Mouse (Mus musculus): ENCODE results near the gene Dscam. TPM values are rescaled to one million over a fixed set of nuclear protein-coding genes. Genes with fewer than 3 reads are reported as not detected.

The Dscam gene
- polyA plus RNA-seq, 1 experiment: 32.8 TPM

DNA sequence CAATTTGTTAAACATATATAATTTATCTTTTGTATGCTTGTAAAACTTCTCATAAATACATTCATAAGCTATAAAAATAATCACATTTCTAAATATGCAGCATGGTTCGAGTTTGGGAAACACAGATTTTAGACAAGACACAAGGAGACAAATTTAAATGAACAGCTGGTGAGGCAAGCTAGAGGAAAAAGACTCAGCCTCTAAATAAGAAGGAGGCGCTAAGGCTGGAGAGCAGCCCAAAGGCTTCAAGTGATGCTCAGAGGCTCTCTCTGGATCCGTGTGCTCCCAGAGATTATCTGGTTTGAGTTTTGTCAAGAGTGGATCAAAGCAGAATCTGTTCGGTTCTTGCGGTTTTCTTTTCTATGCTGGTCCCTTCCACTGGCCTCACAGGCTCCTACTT is 594.7 kb downstream of the Dscam start:
- no peak for DNase-seq (ENCODE audit: low read depth)
- TF ChIP-seq POLR2A (IDR thresholded peaks at IDR 0.05; ENCODE audit: borderline replicate concordance, extremely low read depth, insufficient read depth, insufficient read length, poor library complexity, severe bottlenecking): no peak
- no peak for TF ChIP-seq CTCF (IDR thresholded peaks at IDR 0.05; ENCODE audit: borderline replicate concordance, extremely low read depth, insufficient read depth, insufficient read length)

DNA sequence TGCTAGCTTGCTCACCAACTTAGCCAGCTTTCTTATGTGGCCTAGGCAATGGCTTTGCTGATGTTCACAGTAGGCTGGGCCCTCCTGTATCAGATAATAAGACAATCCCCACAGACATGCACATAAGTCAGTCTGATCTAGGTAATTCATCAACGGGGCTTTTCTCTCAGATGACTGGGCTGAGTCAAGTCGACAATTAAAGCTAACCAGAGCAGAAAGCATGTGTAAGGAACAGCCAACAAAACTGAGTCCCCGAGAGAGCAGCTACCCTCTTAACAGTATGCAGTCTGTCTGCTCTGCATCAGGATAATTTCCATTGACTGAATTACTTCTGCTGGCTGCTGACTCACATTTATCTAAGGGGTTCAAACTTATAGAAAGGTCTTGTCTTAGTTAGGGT is 603.1 kb downstream of the Dscam start:
- DNase-seq (ENCODE audit: low read depth): peak; percentile 10
- TF ChIP-seq POLR2A (IDR thresholded peaks at IDR 0.05; ENCODE audit: borderline replicate concordance, extremely low read depth, insufficient read depth, insufficient read length, poor library complexity, severe bottlenecking): no peak
- TF ChIP-seq CTCF (IDR thresholded peaks at IDR 0.05; ENCODE audit: borderline replicate concordance, extremely low read depth, insufficient read depth, insufficient read length): no peak

DNA sequence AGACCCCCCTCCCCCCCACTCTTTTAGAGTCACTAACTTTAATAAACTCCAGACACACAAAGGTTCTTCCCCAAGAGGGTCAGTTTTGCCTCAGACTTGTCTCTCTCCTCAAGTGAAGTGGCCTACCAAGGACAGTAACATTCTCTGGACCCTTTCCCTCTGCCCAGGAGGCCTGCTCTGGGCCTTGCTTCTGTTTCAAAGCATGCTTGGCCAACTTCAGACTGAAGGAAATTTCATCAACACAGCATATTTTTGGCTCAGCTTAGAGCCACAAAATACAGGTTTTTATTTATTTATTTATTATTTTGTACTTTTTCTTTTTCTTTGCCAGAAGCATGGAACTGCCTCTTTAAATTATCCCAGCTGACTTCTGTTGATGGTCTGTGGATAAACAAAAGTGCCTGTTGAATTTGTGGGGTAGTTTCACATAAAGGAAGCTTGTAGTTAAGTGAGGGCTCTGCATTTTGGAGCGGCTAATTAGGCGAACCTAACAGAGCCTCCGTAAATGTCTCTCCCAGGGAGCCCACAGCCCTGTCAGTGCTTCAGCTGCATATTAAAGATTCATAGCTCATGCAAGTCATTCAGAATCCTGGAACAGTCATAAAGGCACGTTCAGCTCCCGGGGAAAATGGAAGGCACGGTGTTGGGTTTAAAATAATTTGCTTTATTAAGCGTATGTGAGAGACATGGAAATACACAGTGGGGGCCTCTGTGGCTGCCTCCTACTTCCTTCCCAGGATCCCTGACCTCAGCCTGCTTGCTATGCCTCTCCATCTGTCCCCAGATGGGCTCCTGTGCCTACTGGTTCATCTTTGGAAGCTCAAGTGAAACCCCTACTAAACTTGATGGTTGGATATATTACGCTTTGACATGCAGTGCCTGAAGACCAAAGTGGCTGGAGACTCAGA is 606.9 kb downstream of the Dscam start:
- DNase-seq (ENCODE audit: low read depth): peak; percentile 77
- TF ChIP-seq CTCF (IDR thresholded peaks at IDR 0.05; ENCODE audit: borderline replicate concordance, extremely low read depth, insufficient read depth, insufficient read length) (no peak), POLR2A (IDR thresholded peaks at IDR 0.05; ENCODE audit: borderline replicate concordance, extremely low read depth, insufficient read depth, insufficient read length, poor library complexity, severe bottlenecking) (no peak)

DNA sequence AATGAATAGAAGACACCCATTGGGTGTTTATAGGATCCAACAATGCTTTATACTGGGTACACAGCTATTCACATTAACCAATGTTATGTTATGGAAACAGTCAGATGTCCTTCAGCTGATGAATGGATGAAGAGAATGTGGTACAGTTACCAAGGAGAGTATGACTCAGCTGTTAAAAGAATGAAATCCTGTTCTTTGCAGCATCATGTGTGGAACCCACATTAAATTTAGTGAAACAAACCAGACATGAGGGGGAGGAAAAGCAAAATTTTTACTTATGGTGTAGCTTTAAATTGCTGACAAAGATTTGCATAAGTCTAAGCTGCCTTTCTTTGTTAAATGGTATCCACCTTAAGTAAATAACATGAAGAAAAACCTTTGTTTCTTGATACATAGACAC is 610.8 kb downstream of the Dscam start:
- DNase-seq (ENCODE audit: low read depth): no peak
- TF ChIP-seq CTCF (IDR thresholded peaks at IDR 0.05; ENCODE audit: borderline replicate concordance, extremely low read depth, insufficient read depth, insufficient read length) (no peak), POLR2A (IDR thresholded peaks at IDR 0.05; ENCODE audit: borderline replicate concordance, extremely low read depth, insufficient read depth, insufficient read length, poor library complexity, severe bottlenecking) (no peak)

DNA sequence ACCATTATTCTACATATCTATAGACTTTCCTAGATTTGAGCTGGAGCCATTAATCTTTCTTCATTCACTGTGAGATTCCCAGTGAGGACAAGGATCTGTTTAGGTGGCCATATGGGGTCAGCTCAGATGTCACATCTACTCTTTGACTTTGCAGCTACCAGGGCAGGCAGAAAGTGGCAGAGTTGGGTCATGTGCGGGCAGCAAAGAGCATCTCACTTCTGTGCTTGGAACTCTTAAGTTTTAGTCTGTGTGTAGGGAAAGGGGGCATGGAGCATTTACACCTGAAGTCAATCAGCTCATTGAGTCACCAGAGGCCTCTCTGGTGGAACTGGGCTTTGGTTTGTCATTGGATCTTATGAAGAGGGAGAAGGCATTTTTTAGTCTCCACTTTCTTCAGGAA is 612.2 kb downstream of the Dscam start:
- no peak for TF ChIP-seq CTCF (IDR thresholded peaks at IDR 0.05; ENCODE audit: borderline replicate concordance, extremely low read depth, insufficient read depth, insufficient read length)
- no peak for TF ChIP-seq POLR2A (IDR thresholded peaks at IDR 0.05; ENCODE audit: borderline replicate concordance, extremely low read depth, insufficient read depth, insufficient read length, poor library complexity, severe bottlenecking)

DNA sequence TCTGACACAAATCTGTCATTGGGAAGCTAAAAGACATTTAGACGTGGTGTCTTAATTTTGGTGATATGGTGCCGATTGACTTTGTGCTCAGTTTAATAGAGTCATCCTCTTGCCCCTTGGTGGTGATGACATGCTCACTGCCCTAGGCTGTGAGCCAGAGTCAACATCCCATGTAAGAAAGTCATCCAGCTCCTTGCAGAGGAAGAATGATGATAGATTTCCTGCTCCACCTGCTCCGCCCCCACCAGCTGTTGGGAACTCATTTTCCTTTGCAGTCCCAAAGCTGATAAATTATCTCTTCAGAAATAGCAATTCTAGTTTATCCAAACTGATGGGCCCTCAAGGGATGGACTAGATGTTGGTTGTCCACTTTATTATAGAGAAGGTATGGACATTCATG is 613.9 kb downstream of the Dscam start:
- TF ChIP-seq POLR2A (IDR thresholded peaks at IDR 0.05; ENCODE audit: borderline replicate concordance, extremely low read depth, insufficient read depth, insufficient read length, poor library complexity, severe bottlenecking): no peak
- TF ChIP-seq CTCF (IDR thresholded peaks at IDR 0.05; ENCODE audit: borderline replicate concordance, extremely low read depth, insufficient read depth, insufficient read length): no peak
- DNase-seq (ENCODE audit: low read depth): no peak

More for the DNA sequence above, 612.2 kb downstream of the Dscam start:
- DNase-seq (ENCODE audit: low read depth): no peak

DNA sequence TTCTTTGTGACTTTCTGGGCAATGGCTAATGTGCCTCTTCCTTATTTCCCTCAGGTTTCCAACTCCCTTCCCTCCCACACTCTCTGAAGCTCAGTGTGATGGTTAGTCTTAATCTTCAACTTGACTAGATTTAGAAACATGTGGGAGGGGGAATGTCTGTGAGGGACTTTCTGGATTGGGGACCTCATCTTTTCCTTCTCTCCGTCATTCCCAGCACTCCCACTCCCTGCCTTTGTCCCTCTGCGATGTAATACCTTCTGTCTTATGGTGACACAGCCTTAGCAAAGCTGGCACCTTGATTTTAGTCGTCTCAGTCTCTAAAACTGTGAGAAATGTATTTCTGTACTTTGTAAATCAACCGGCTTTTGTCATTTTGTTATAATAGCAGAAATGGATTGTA is 615.1 kb downstream of the Dscam start:
- no peak for DNase-seq (ENCODE audit: low read depth)
- no peak for TF ChIP-seq CTCF (IDR thresholded peaks at IDR 0.05; ENCODE audit: borderline replicate concordance, extremely low read depth, insufficient read depth, insufficient read length)
- no peak for TF ChIP-seq POLR2A (IDR thresholded peaks at IDR 0.05; ENCODE audit: borderline replicate concordance, extremely low read depth, insufficient read depth, insufficient read length, poor library complexity, severe bottlenecking)

DNA sequence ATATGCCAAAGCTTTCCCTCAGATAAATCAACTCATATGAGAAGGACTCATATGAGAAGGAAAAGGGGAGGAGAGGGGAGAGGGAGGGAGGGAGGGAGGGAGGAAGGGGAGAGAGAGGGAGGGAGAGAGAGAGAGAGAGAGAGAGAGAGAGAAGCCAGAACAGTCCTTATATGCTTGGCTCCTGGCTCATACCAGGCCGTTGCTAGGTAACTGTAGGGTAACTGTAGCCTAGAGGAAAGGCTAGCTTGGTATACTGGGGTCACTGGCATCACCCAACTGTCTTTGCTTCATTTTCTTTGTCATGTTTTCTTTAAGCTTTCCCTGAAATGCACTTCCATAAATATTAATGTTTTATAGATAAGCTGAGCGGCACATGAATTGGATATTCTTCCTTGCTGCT is 617.9 kb downstream of the Dscam start:
- peak; percentile 46 for DNase-seq (ENCODE audit: low read depth)
- no peak for TF ChIP-seq CTCF (IDR thresholded peaks at IDR 0.05; ENCODE audit: borderline replicate concordance, extremely low read depth, insufficient read depth, insufficient read length)
- no peak for TF ChIP-seq POLR2A (IDR thresholded peaks at IDR 0.05; ENCODE audit: borderline replicate concordance, extremely low read depth, insufficient read depth, insufficient read length, poor library complexity, severe bottlenecking)

DNA sequence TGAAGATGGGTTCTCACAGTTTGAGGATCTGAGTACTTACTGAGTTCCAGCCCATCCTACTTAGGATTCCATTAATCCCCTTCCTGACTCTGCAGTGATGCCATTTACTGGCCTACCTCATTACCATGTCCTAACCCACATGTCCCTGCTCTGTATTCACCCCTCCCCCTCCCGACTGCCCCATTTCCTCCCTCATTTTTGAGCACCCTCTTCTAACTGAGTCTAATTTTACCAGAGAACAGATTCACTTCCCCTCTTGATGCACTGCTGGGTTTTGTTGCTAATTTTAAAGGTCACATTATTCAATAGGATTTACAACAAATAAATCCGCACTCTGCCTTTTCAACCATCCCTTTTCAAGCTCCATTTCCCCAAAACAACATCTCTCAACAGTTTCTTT is 629.5 kb downstream of the Dscam start:
- TF ChIP-seq POLR2A (IDR thresholded peaks at IDR 0.05; ENCODE audit: borderline replicate concordance, extremely low read depth, insufficient read depth, insufficient read length, poor library complexity, severe bottlenecking) (no peak), CTCF (IDR thresholded peaks at IDR 0.05; ENCODE audit: borderline replicate concordance, extremely low read depth, insufficient read depth, insufficient read length) (no peak)

More for the DNA sequence above, 629.5 kb downstream of the Dscam start:
- DNase-seq (ENCODE audit: low read depth): peak; percentile 12

Other genes with a start within 250 kb of the Dscam start
- 0.37 and 0.71 TPM in 2 replicates for gene Bace2, start 186.0 kb upstream of the Dscam start, polyA plus RNA-seq (2012; rRNA removed)